Mouse (Mus musculus) urinary bladder, postnatal 0 days (tissue): ENCODE results near the gene Adh5. TPM values are rescaled to one million over a fixed set of nuclear protein-coding genes. Genes with fewer than 3 reads are reported as not detected.

Experiments used
- polyA plus RNA-seq: library from polyadenylated mRNA; unstranded; fragments of >200 nt; fragmentation: Nextera tagmentation; extraction: Ambion mirVana; gene quantifications from 2 replicates; pipeline ENCODE4 v1.2.1, GENCODE M21; 2015

The Adh5 gene
- polyA plus RNA-seq: 109 and 120 TPM in 2 replicates

GRCm38 (mm10) chr3:138442612-138443464, at the start of gene Adh5:
Gene Adh5, plus strand, starts transcription at chr3:138443093.

GRCm38 (mm10) chr3:138415121-138415690, 27.7 kb upstream of the Adh5 start, which contains the start of gene Adh4:
Gene Adh4, plus strand, starts transcription at chr3:138415466.

GRCm38 (mm10) chr3:138489327-138490033, 46.6 kb downstream of the Adh5 start, which contains the start of gene Metap1:
Gene Metap1, minus strand, starts transcription at chr3:138489515.

Other genes starting within 250 kb of the Adh5 start
- not detected in 2 replicates for gene 4930579F01Rik, start 249.3 kb upstream of the Adh5 start, polyA plus RNA-seq
- gene Adh7, start 225.3 kb upstream of the Adh5 start, polyA plus RNA-seq: 2.0 and 2.9 TPM in 2 replicates
- 675 and 751 TPM in 2 replicates for gene Adh1, start 182.1 kb upstream of the Adh5 start, polyA plus RNA-seq
- gene Adh6a, start 129.8 kb upstream of the Adh5 start, polyA plus RNA-seq: 0.31 and 0.34 TPM in 2 replicates
- gene Adh6b, start 101.3 kb upstream of the Adh5 start, polyA plus RNA-seq: 0.24 TPM in 1 of 2 replicates, not detected in the other
- not detected in 2 replicates for gene Adh4, start 27.6 kb upstream of the Adh5 start, polyA plus RNA-seq
- 27.1 and 27.6 TPM in 2 replicates for gene Metap1, start 46.4 kb downstream of the Adh5 start, polyA plus RNA-seq
- gene Eif4e, start 83.1 kb downstream of the Adh5 start, polyA plus RNA-seq: 150 and 170 TPM in 2 replicates